Mouse (Mus musculus) kidney, adult 2 months (tissue): ENCODE data around the gene Asb8.

Experiments
- CTCF ChIP-seq: fragments of 200-500 bp; conservative IDR thresholded peaks from 2 replicates; pipeline ENCODE4 v1.5.1; 2011; ENCODE audit warnings: low read depth, mild to moderate bottlenecking, control low read depth, low read length, moderate library complexity, mixed read lengths; ENCODE audit not compliant: insufficient read depth, insufficient read length
- POLR2A ChIP-seq: fragments of 200-500 bp; IDR thresholded peaks from one replicate; pipeline ENCODE4 v1.6.1; 2011; ENCODE audit warnings: low read depth, low read length, control low read depth

DNA sequence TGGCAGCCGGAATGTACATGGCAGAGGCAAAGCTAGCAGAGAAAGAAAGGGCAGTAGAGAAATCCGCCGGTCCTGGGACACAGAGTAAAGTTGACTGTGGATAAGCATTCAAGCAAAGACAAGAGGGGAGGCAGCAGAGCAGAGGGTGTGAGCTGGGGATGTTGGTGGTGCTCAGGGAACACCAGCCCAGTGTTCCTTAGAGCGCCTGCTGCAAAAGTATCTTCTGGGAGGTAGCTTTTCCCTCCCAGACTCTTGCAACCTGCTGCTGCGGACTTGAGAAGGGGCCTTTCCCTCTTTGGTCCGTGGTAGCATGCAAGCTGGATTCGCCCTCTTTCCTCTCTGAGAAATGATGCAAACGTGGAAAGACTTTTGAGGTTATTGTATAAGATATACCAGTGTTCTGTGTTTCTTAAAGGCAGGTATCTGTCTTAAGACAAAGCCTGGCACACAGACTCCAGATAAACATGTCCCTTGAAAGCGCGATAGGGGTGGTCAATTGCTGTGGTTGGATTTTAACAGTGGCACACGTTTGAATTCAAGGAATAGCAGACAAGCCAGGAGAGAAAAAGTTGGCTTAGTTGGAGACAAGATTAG is 57.6 kb downstream of the Asb8 start:
- no peak for TF ChIP-seq CTCF
- TF ChIP-seq POLR2A, result no peak
